Mouse (Mus musculus): ENCODE measurements around the gene Ecm1.
"Not testable (repeated sequence)": the region's sequence is repeated elsewhere in the genome, so short reads cannot be mapped to it uniquely, and the experiment has no call there.

Gene Ecm1

GRCm38 (mm10) chr3:95726696-95727358, 12.5 kb downstream of the Ecm1 start:
- no peak for DNase-seq

- no peak for DNase-seq
Measured at GRCm38 (mm10) chr3:95725863-95726262, 13.5 kb downstream of the Ecm1 start.

- DNase-seq, result no peak
Measured at GRCm38 (mm10) chr3:95722386-95722785, 17.0 kb downstream of the Ecm1 start.

GRCm38 (mm10) chr3:95718153-95718552, 21.2 kb downstream of the Ecm1 start:
- DNase-seq, result no peak

GRCm38 (mm10) chr3:95716075-95716474, 23.3 kb downstream of the Ecm1 start:
- DNase-seq, result no peak

GRCm38 (mm10) chr3:95709967-95710366, 29.4 kb downstream of the Ecm1 start:
- no peak for DNase-seq

- DNase-seq, result no peak
Measured at GRCm38 (mm10) chr3:95709044-95709443, 30.3 kb downstream of the Ecm1 start.

- DNase-seq, result no peak
Measured at GRCm38 (mm10) chr3:95707497-95707896, 31.9 kb downstream of the Ecm1 start.

GRCm38 (mm10) chr3:95706273-95706672, 33.1 kb downstream of the Ecm1 start:
- DNase-seq, result no peak

- no peak for DNase-seq
Measured at GRCm38 (mm10) chr3:95704612-95705011, 34.8 kb downstream of the Ecm1 start.

- no peak for DNase-seq
Measured at GRCm38 (mm10) chr3:95703276-95703675, 36.1 kb downstream of the Ecm1 start.

GRCm38 (mm10) chr3:95701877-95702540, 37.4 kb downstream of the Ecm1 start:
- DNase-seq, result no peak

- DNase-seq, result no peak
Measured at GRCm38 (mm10) chr3:95701085-95701484, 38.3 kb downstream of the Ecm1 start.

GRCm38 (mm10) chr3:95700233-95700681, 39.1 kb downstream of the Ecm1 start:
- DNase-seq, result no peak

GRCm38 (mm10) chr3:95698286-95698685, 41.1 kb downstream of the Ecm1 start:
- no peak for DNase-seq

GRCm38 (mm10) chr3:95696360-95696759, 43.0 kb downstream of the Ecm1 start:
- DNase-seq, result no peak

- no peak for DNase-seq
Measured at GRCm38 (mm10) chr3:95695796-95696195, 43.6 kb downstream of the Ecm1 start.

- no peak for DNase-seq
Measured at GRCm38 (mm10) chr3:95694808-95695703, 44.3 kb downstream of the Ecm1 start.

GRCm38 (mm10) chr3:95693821-95694807, 45.3 kb downstream of the Ecm1 start:
- DNase-seq, result no peak

- no peak for DNase-seq
Measured at GRCm38 (mm10) chr3:95692677-95693076, 46.7 kb downstream of the Ecm1 start.

GRCm38 (mm10) chr3:95690552-95690951, 48.8 kb downstream of the Ecm1 start:
- DNase-seq, result not testable (repeated sequence)

GRCm38 (mm10) chr3:95689940-95690339, 49.4 kb downstream of the Ecm1 start:
- no peak for DNase-seq

All from spleen, adult 18-20 months (tissue).